Mouse (Mus musculus) CH12.LX (cell line): ENCODE results near the gene Sertad3. TPM values are rescaled to one million over a fixed set of nuclear protein-coding genes. Genes with fewer than 3 reads are reported as not detected.

Experiments
- DNase-seq: peaks from one replicate; pipeline ENCODE4 v3.0.0-alpha.2; 2013; ENCODE audit errors: extremely low read depth
- H3K27ac ChIP-seq: 2 replicates; pipeline ENCODE4 v1.5.1; 2012; ENCODE audit warnings: low read depth, mild to moderate bottlenecking, control low read depth, moderate library complexity; ENCODE audit not compliant: insufficient read depth
- H3K27me3 ChIP-seq: replicated peaks from 2 replicates; pipeline ENCODE3; 2012; ENCODE audit warnings: inconsistent platforms
- H3K36me3 ChIP-seq, 2 experiments: replicated peaks in 1 of 2; 2 replicates each; pipeline versions ENCODE3 to v1.6.1; 2012; ENCODE audit warnings: inconsistent platforms in 1 of 2, low read length in 1 of 2, mild to moderate bottlenecking in 1 of 2, mixed read lengths in 1 of 2, moderate library complexity in 1 of 2; ENCODE audit not compliant: control insufficient read depth in 1 of 2, insufficient read depth in 1 of 2
- H3K4me1 ChIP-seq, 2 experiments: 2 replicates each; pipeline ENCODE4 v1.6.1; 2012; ENCODE audit warnings: inconsistent platforms in 1 of 2, moderate library complexity in 1 of 2; ENCODE audit not compliant: insufficient read depth in 2 of 2, control insufficient read depth in 1 of 2
- H3K4me2 ChIP-seq: 2 replicates; pipeline ENCODE4 v1.6.1; 2012; ENCODE audit warnings: low read depth, mild to moderate bottlenecking, control low read depth; ENCODE audit not compliant: poor library complexity, insufficient read depth, severe bottlenecking
- H3K4me3 ChIP-seq, 3 experiments: fragments of 150-350 bp in 1 of 3; sonication (generic) in 1 of 3; replicated peaks in 1 of 3; 2 replicates each; pipeline versions ENCODE3 to v1.5.1; 2011 to 2012; ENCODE audit warnings: low read depth in 2 of 3, low read length in 2 of 3, mild to moderate bottlenecking in 2 of 3, moderate library complexity in 2 of 3, control low read depth in 1 of 3, improper control_type of control experiment in 1 of 3, inconsistent platforms in 1 of 3, mixed read lengths in 1 of 3; ENCODE audit not compliant: poor library complexity in 1 of 3
- H3K79me2 ChIP-seq: replicated peaks from 2 replicates; pipeline ENCODE4 v1.6.1; 2012; ENCODE audit warnings: mild to moderate bottlenecking, moderate library complexity; ENCODE audit not compliant: control insufficient read depth, poor library complexity, insufficient read depth, severe bottlenecking; ENCODE audit errors: extremely low read depth
- H3K9ac ChIP-seq: 2 replicates; pipeline ENCODE4 v1.6.1; 2012; ENCODE audit warnings: low read depth, mild to moderate bottlenecking, control low read depth, moderate library complexity; ENCODE audit not compliant: insufficient read depth
- H3K9me3 ChIP-seq: replicated peaks from 2 replicates; pipeline ENCODE3; 2012; ENCODE audit warnings: low read length, inconsistent platforms, mixed read lengths
- BHLHE40 ChIP-seq: IDR thresholded peaks from 2 replicates; pipeline ENCODE4 v1.6.1; 2011; ENCODE audit warnings: mild to moderate bottlenecking, low read depth, low read length, improper control_type of control experiment
- CHD2 ChIP-seq: IDR thresholded peaks from 2 replicates; pipeline ENCODE4 v1.6.1; 2011; ENCODE audit warnings: low read length, improper control_type of control experiment
- CTCF ChIP-seq, 2 experiments: IDR thresholded peaks in 1 of 2; conservative IDR thresholded peaks in 1 of 2; 2 replicates each; pipeline ENCODE4 v1.5.1; 2011 to 2012; ENCODE audit warnings: low read depth in 2 of 2, low read length in 2 of 2, improper control_type of control experiment in 1 of 2, inconsistent platforms in 1 of 2, mild to moderate bottlenecking in 1 of 2, moderate library complexity in 1 of 2
- ETS1 ChIP-seq: conservative IDR thresholded peaks from 2 replicates; pipeline ENCODE4 v1.6.1; 2012; ENCODE audit warnings: low read depth, mild to moderate bottlenecking, inconsistent platforms, low read length, improper control_type of control experiment, moderate library complexity
- GABPA ChIP-seq: IDR thresholded peaks from 2 replicates; pipeline ENCODE4 v1.6.1; 2012; ENCODE audit warnings: low read depth, low read length, improper control_type of control experiment, inconsistent platforms; ENCODE audit not compliant: insufficient replicate concordance
- HCFC1 ChIP-seq: IDR thresholded peaks from 2 replicates; pipeline ENCODE4 v1.6.1; 2012; ENCODE audit warnings: low read depth, mild to moderate bottlenecking, inconsistent platforms, low read length, improper control_type of control experiment
- IRF4 ChIP-seq: IDR thresholded peaks from 2 replicates; pipeline ENCODE4 v1.6.1; 2014; ENCODE audit warnings: low read depth, mild to moderate bottlenecking, inconsistent platforms, low read length, improper control_type of control experiment
- JUND ChIP-seq: conservative IDR thresholded peaks from 2 replicates; pipeline ENCODE4 v1.6.1; 2011; ENCODE audit warnings: low read depth, low read length, improper control_type of control experiment
- MAFK ChIP-seq: IDR thresholded peaks from 2 replicates; pipeline ENCODE4 v1.6.1; 2011; ENCODE audit warnings: low read length, improper control_type of control experiment; ENCODE audit not compliant: insufficient replicate concordance
- MEF2A ChIP-seq: IDR thresholded peaks from 2 replicates; pipeline ENCODE4 v1.6.1; 2014; ENCODE audit warnings: low read depth, mild to moderate bottlenecking, inconsistent platforms, low read length, improper control_type of control experiment, borderline replicate concordance
- MXI1 ChIP-seq: IDR thresholded peaks from 2 replicates; pipeline ENCODE4 v1.6.1; 2011; ENCODE audit warnings: mild to moderate bottlenecking, low read depth, low read length, improper control_type of control experiment
- MYC ChIP-seq: IDR thresholded peaks from 2 replicates; pipeline ENCODE4 v1.6.1; 2011; ENCODE audit warnings: low read depth, mild to moderate bottlenecking, improper control_type of control experiment, low read length
- NELFE ChIP-seq: IDR thresholded peaks from 2 replicates; pipeline ENCODE4 v1.6.1; 2011; ENCODE audit warnings: low read depth, low read length, improper control_type of control experiment
- PAX5 ChIP-seq: IDR thresholded peaks from 2 replicates; pipeline ENCODE4 v1.6.1; 2012; ENCODE audit warnings: low read length, inconsistent platforms, mixed read lengths
- POLR2A ChIP-seq: IDR thresholded peaks from 2 replicates; pipeline ENCODE4 v1.6.1; 2011; ENCODE audit warnings: low read depth, mild to moderate bottlenecking, improper control_type of control experiment, low read length
- POLR2AphosphoS2 ChIP-seq: IDR thresholded peaks from 2 replicates; pipeline ENCODE4 v1.6.1; 2011; ENCODE audit warnings: low read depth, low read length, improper control_type of control experiment
- RAD21 ChIP-seq: IDR thresholded peaks from 2 replicates; pipeline ENCODE4 v1.6.1; 2011; ENCODE audit warnings: low read depth, mild to moderate bottlenecking, low read length, improper control_type of control experiment, moderate library complexity
- RCOR1 ChIP-seq: conservative IDR thresholded peaks from 2 replicates; pipeline ENCODE4 v1.6.1; 2012; ENCODE audit warnings: low read depth, mild to moderate bottlenecking, inconsistent platforms, low read length, improper control_type of control experiment
- TBP ChIP-seq: conservative IDR thresholded peaks from 2 replicates; pipeline ENCODE4 v1.6.1; 2011; ENCODE audit warnings: low read depth, low read length, improper control_type of control experiment
- UBTF ChIP-seq: IDR thresholded peaks from 2 replicates; pipeline ENCODE4 v1.6.1; 2012; ENCODE audit warnings: low read depth, mild to moderate bottlenecking, inconsistent platforms, low read length, improper control_type of control experiment, moderate library complexity
- USF1 ChIP-seq: IDR thresholded peaks from 2 replicates; pipeline ENCODE4 v1.6.1; 2014; ENCODE audit warnings: low read depth, mild to moderate bottlenecking, inconsistent platforms, low read length, improper control_type of control experiment
- USF2 ChIP-seq: conservative IDR thresholded peaks from 2 replicates; pipeline ENCODE4 v1.6.1; 2011; ENCODE audit warnings: low read depth, low read length, improper control_type of control experiment
- ZKSCAN1 ChIP-seq: IDR thresholded peaks from 2 replicates; pipeline ENCODE4 v1.6.1; 2012; ENCODE audit warnings: low read depth, inconsistent platforms, low read length, improper control_type of control experiment, borderline replicate concordance
- ZNF384 ChIP-seq: IDR thresholded peaks from 2 replicates; pipeline ENCODE4 v1.6.1; 2012; ENCODE audit warnings: low read depth, low read length, improper control_type of control experiment, inconsistent platforms
- dilution Hi-C: fragments of 300-500 bp; cut with MboI; formaldehyde crosslinking; loops from 2 replicates; pipeline ENCODE4 v1.14.3; 2020; ENCODE audit warnings: low sequenced_read_pairs; ENCODE audit not compliant: extremely low pct_unique_long_range_greater_than_20kb, extremely low pct_ligation_motif_present
- in situ Hi-C: fragments of 300-500 bp; cut with MboI; formaldehyde crosslinking; loops from 3 replicates; pipeline ENCODE4 v1.14.3; 2019; ENCODE audit warnings: low sequenced_read_pairs, low pct_ligation_motif_present, low pct_unique_long_range_greater_than_20kb, mixed read lengths
- polyA plus RNA-seq: library from polyadenylated mRNA; unstranded; fragments of >175 nt; gene quantifications from 2 replicates; pipeline ENCODE4 v1.2.1, GENCODE M21; 2012; ENCODE audit warnings: low read depth; ENCODE audit not compliant: insufficient read length
- total RNA-seq, 2 experiments: library from RNA; depleted of rRNA; stranded (reverse); fragments of 300-350 nt in 1 of 2; fragments of >200 nt in 1 of 2; gene quantifications; 2 replicates each; pipeline ENCODE4 v1.2.3; 2012 to 2014

Sertad3 gene
- total and polyA plus RNA-seq, 3 experiments = 2.7 to 3.9 (median 2.8) TPM

GRCm38 (mm10) chr7:27454461-27455121, 19.0 kb upstream of the Sertad3 start:
- TF ChIP-seq JUND (no peak), USF2 (peak; percentile 52), TBP (0 out of 2 replicates have a peak, but pooled peaks have one; percentile 50), CHD2 (no peak), BHLHE40 (peak; percentile 27; the same call in 1 of the 2 replicates), ZNF384 (no peak), UBTF (no peak), NELFE (no peak), RAD21 (no peak), POLR2AphosphoS2 (no peak), USF1 (peak; percentile 57), ETS1 (no peak), GABPA (no peak), CTCF (conservative IDR thresholded peaks at IDR 0.05 in 1 of 2, IDR thresholded peaks at IDR 0.05 in 1 of 2; ENCODE audit: low read depth in 2 of 2, low read length in 2 of 2) (no peak), ZKSCAN1 (no peak), IRF4 (no peak), MXI1 (no peak), MEF2A (no peak), PAX5 (no peak), RCOR1 (no peak), MYC (no peak), POLR2A (no peak), HCFC1 (no peak), MAFK (no peak)
- Histone ChIP-seq H3K4me1 (peaks cover 0 to 11% of the 10 kb centered on the region in 2 experiments; a peak in 2 of 4 replicates), H3K79me2 (no peaks in the 10 kb centered on the region), H3K27ac (no peak overlapping the region), H3K36me3 (no peaks in the 10 kb centered on the region), H3K9ac (no peak overlapping the region), H3K4me2 (no peak overlapping the region), H3K27me3 (no peaks in the 10 kb centered on the region), H3K9me3 (peaks cover 2% of the 10 kb centered on the region), H3K4me3 (no peak overlapping the region)
- no peak for DNase-seq
- in situ Hi-C loops (no loop called here), dilution Hi-C loops (no loop called here)
